Mouse (Mus musculus) forebrain, embryonic 16.5 days (tissue): Measurements from ENCODE around the gene Grin3b. TPM values are rescaled to one million over a fixed set of nuclear protein-coding genes. Genes with fewer than 3 reads are reported as not detected.

Experiments used
- ATAC-seq: fragments of 200-750 bp; cut with Nextera tagmentation; 2 replicates; pipeline ENCODE4 v1.8.0; 2017; ENCODE audit warnings: mild to moderate bottlenecking, moderate library complexity
- H3K27ac ChIP-seq: fragments of 300-500 bp; sonication (generic); 2 replicates; pipeline ENCODE4 v1.5.1; 2014; ENCODE audit warnings: low read length, control low read depth
- H3K27me3 ChIP-seq: fragments of 300-500 bp; sonication (generic); replicated peaks from 2 replicates; pipeline ENCODE4 v1.6.1; 2014; ENCODE audit warnings: low read length; ENCODE audit not compliant: control insufficient read depth, insufficient read depth
- H3K36me3 ChIP-seq: fragments of 300-500 bp; sonication (generic); 2 replicates; pipeline ENCODE4 v1.6.1; 2014; ENCODE audit not compliant: control insufficient read depth, insufficient read depth
- H3K4me1 ChIP-seq: fragments of 300-500 bp; sonication (generic); replicated peaks from 2 replicates; pipeline ENCODE4 v1.6.1; 2014; ENCODE audit warnings: low read length; ENCODE audit not compliant: control insufficient read depth, insufficient read depth
- H3K4me2 ChIP-seq: fragments of 300-500 bp; sonication (generic); 2 replicates; pipeline ENCODE4 v1.6.1; 2014; ENCODE audit warnings: mild to moderate bottlenecking, low read length, control low read depth
- H3K4me3 ChIP-seq: fragments of 300-500 bp; sonication (generic); replicated peaks from 2 replicates; pipeline ENCODE4 v1.5.1; 2014; ENCODE audit warnings: mild to moderate bottlenecking, low read length, control low read depth
- H3K9ac ChIP-seq: fragments of 300-500 bp; sonication (generic); replicated peaks from 2 replicates; pipeline ENCODE4 v1.6.1; 2014; ENCODE audit warnings: low read depth, low read length, control low read depth
- H3K9me3 ChIP-seq: fragments of 300-500 bp; sonication (generic); 2 replicates; pipeline ENCODE4 v1.6.1; 2016; ENCODE audit warnings: low read length; ENCODE audit not compliant: control insufficient read depth
- WGBS: fragments of 180-500 bp; shearing (Covaris S2); extraction: QIAGEN DNeasy Blood & Tissue Kit; methylation state at CpG from one replicate; pipeline ENCODE4 v1.1.7; 2014; 5-methylcytosine and 5-hydroxymethylcytosine counted together
- polyA plus RNA-seq: library from polyadenylated mRNA; unstranded; fragments of >200 nt; fragmentation: Nextera tagmentation; extraction: Ambion mirVana; gene quantifications from 2 replicates; pipeline ENCODE4 v1.2.1, GENCODE M21; 2015

The Grin3b gene
- polyA plus RNA-seq, 1 experiment from 2014 or later: 0.60 TPM

- Histone ChIP-seq H3K4me1 (no peaks in the 10 kb centered on the region), H3K36me3 (no peaks in the 10 kb centered on the region), H3K4me3 (no peak overlapping the region), H3K9ac (no peak overlapping the region), H3K27me3 (peaks cover 16% of the 10 kb centered on the region), H3K9me3 (no peaks in the 10 kb centered on the region), H3K27ac (no peak overlapping the region), H3K4me2 (no peak overlapping the region)
- 93% methylated on average over 8 of the region's 8 CpGs for WGBS
- no peak for ATAC-seq
Observed at GRCm38 (mm10) chr10:80022806-80023205, 52.3 kb downstream of the Grin3b start.

- Histone ChIP-seq H3K4me1 (no peaks in the 10 kb centered on the region), H3K9me3 (no peaks in the 10 kb centered on the region), H3K27me3 (peaks cover 11% of the 10 kb centered on the region), H3K9ac (no peak overlapping the region), H3K36me3 (no peaks in the 10 kb centered on the region), H3K4me3 (no peak overlapping the region), H3K27ac (no peak overlapping the region), H3K4me2 (no peak overlapping the region)
- 81% methylated on average over 5 of the region's 5 CpGs for WGBS
- ATAC-seq: no peak
Observed at GRCm38 (mm10) chr10:80023758-80024157, 53.2 kb downstream of the Grin3b start.

DNA sequence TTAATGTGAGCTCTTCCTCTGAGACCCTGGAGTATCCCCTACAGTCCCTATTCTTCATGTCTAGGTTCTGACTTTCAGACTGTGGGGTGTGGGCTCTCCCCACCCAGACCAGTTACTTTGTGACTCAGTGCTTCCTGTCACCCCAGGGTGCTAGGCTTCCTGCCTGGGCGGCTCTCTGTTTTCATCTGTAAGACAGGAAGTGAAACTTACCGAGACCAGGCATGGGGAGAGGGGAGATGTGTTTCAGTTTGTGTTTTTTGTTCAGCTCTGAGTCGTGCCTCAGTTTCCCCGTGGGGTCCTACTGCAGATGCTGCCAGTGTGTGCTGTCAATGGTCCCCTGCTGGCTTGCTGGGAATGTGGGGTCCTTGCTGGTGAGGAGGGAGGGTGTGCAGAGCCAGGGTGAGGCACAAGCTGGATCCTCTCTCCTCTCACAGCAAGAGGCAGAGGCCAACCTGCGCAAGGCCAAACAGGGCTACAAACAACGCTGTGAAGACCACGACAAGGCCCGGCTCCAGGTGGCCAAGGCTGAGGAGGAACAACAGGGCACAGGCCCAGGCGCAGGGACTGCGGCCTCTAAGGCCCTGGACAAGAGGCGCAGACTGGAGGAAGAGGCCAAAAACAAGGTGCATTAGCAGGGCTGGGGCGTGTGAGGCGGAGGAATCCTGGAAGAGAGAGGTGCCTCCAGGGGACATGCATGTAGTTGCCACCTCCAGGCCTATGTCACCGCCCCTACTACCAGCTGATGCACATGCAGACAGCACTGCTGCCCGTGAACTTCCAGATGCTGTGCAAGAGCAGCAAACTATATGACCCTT lies 53.9 kb downstream of the Grin3b start:
- no peaks in the 10 kb centered on the region for H3K4me1 ChIP-seq
- 83% methylated on average over 15 of the region's 15 CpGs for WGBS
- no peak for ATAC-seq
- no peak overlapping the region for H3K27ac ChIP-seq
- peaks cover 4% of the 10 kb centered on the region for H3K27me3 ChIP-seq
- no peak overlapping the region for H3K9ac ChIP-seq
- H3K4me2 ChIP-seq: no peak overlapping the region
- no peaks in the 10 kb centered on the region for H3K9me3 ChIP-seq
- no peak overlapping the region for H3K4me3 ChIP-seq
- no peaks in the 10 kb centered on the region for H3K36me3 ChIP-seq

DNA sequence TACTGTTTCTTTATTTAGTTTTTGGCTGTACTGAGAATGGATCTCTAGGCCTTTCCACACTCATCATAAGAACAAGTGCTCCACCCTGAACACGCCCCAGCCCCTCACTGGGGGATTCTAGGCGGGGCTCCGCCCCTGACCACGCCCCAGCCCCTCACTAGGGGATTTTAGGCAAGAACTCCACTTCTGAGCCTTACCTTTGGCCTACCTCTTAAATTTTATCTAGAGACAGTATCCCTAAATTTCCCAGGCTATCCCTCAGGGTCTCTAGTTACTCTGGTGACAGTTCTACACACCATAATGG lies 54.5 kb downstream of the Grin3b start:
- Histone ChIP-seq H3K27ac (no peak overlapping the region), H3K27me3 (peaks cover 3% of the 10 kb centered on the region; the same call in 1 of the 2 replicates), H3K4me2 (no peak overlapping the region), H3K4me3 (no peak overlapping the region), H3K4me1 (no peaks in the 10 kb centered on the region), H3K9ac (no peak overlapping the region), H3K36me3 (no peaks in the 10 kb centered on the region), H3K9me3 (no peaks in the 10 kb centered on the region)
- no peak for ATAC-seq
- 60% methylated on average over 4 of the region's 4 CpGs for WGBS

DNA sequence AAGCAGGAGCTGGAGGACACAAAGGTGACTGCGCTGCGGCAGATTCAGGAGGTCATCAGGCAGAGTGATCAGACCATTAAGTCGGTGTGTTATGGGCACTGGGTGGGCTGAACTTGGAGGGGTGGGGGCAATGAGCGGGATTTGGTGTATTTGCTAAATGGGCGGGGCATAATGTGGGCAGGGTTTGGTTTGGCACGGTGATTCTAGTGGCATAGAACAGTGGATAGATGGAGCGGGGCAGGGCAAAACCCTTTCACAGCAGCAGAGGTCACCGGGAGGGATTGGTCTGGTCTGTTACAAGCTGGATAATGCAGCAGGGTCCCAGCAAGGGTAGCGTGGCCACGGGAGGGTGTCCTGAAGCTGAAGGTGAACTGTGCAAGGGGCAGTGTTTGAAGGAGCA lies 54.9 kb downstream of the Grin3b start:
- ATAC-seq: no peak
- 82% methylated on average over 10 of the region's 10 CpGs for WGBS
- peaks cover 3% of the 10 kb centered on the region; the same call in 1 of the 2 replicates for H3K27me3 ChIP-seq

DNA sequence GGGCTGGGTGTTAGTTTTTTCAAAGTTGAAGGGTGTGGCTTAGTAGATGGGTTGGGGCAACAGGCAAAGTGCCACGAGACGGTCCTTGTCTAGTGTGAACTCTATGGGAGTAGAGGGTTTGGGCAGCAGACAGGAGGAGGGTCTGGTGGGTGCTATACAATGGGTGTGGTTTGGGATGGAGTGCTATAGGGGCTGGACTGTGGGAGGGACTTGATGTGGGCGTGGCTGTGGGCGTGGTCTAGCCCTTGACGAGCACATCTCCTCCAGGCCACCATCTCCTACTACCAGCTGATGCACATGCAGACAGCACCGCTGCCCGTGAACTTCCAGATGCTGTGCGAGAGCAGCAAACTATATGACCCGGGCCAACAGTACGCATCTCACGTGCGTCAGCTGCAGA lies 55.4 kb downstream of the Grin3b start:
- Histone ChIP-seq H3K4me1 (no peaks in the 10 kb centered on the region), H3K9me3 (no peaks in the 10 kb centered on the region), H3K4me3 (no peak overlapping the region), H3K27me3 (0 out of 2 replicates have a peak, but pooled peaks cover 3% of the 10 kb centered on the region), H3K36me3 (no peaks in the 10 kb centered on the region), H3K27ac (no peak overlapping the region), H3K4me2 (no peak overlapping the region), H3K9ac (no peak overlapping the region)
- WGBS: 60% methylated on average over 12 of the region's 12 CpGs
- no peak for ATAC-seq

More for the DNA sequence above, 54.9 kb downstream of the Grin3b start:
- H3K9me3 ChIP-seq: no peaks in the 10 kb centered on the region
- no peaks in the 10 kb centered on the region for H3K4me1 ChIP-seq
- no peaks in the 10 kb centered on the region for H3K36me3 ChIP-seq
- H3K9ac ChIP-seq: no peak overlapping the region
- no peak overlapping the region for H3K27ac ChIP-seq
- H3K4me3 ChIP-seq: no peak overlapping the region
- H3K4me2 ChIP-seq: no peak overlapping the region

Other genes with a start within 250 kb of the Grin3b start
- 47.1 and 50.0 TPM in 2 replicates for gene Polrmt, start 224.1 kb upstream of the Grin3b start, polyA plus RNA-seq
- gene Fgf22, start 215.6 kb upstream of the Grin3b start, polyA plus RNA-seq: 0.25 and 0.73 TPM in 2 replicates
- gene Rnf126, start 203.8 kb upstream of the Grin3b start, polyA plus RNA-seq: 85.8 and 87.2 TPM in 2 replicates
- 1.1 and 1.4 TPM in 2 replicates for gene Fstl3, start 193.4 kb upstream of the Grin3b start, polyA plus RNA-seq
- gene Prss57, start 179.8 kb upstream of the Grin3b start, polyA plus RNA-seq: 0.36 and 0.62 TPM in 2 replicates
- 327 and 349 TPM in 2 replicates for gene Palm, start 177.1 kb upstream of the Grin3b start, polyA plus RNA-seq
- 0.48 and 1.2 TPM in 2 replicates for gene Misp, start 149.7 kb upstream of the Grin3b start, polyA plus RNA-seq
- gene Ptbp1, start 116.3 kb upstream of the Grin3b start, polyA plus RNA-seq: 98.3 and 107 TPM in 2 replicates
- 12.4 and 15.3 TPM in 2 replicates for gene Prtn3, start 96.2 kb upstream of the Grin3b start, polyA plus RNA-seq
- gene Plppr3, start 96.1 kb upstream of the Grin3b start, polyA plus RNA-seq: 415 and 495 TPM in 2 replicates
- gene Elane, start 84.5 kb upstream of the Grin3b start, polyA plus RNA-seq: not detected in 2 replicates
- not detected in 2 replicates for gene Cfd, start 79.9 kb upstream of the Grin3b start, polyA plus RNA-seq
- 53.8 and 54.0 TPM in 2 replicates for gene Med16, start 61.8 kb upstream of the Grin3b start, polyA plus RNA-seq
- 17.7 and 36.3 TPM in 2 replicates for gene Gm26602, start 59.9 kb upstream of the Grin3b start, polyA plus RNA-seq
- gene Kiss1r, start 53.7 kb upstream of the Grin3b start, polyA plus RNA-seq: 2.7 and 3.6 TPM in 2 replicates
- 289 and 309 TPM in 2 replicates for gene R3hdm4, start 49.5 kb upstream of the Grin3b start, polyA plus RNA-seq
- 2.4 and 3.5 TPM in 2 replicates for gene Arid3a, start 43.7 kb upstream of the Grin3b start, polyA plus RNA-seq
- 81.8 and 97.7 TPM in 2 replicates for gene Wdr18, start 10.6 kb upstream of the Grin3b start, polyA plus RNA-seq
- gene Tmem259, start 13.6 kb downstream of the Grin3b start, polyA plus RNA-seq: 12.3 and 12.8 TPM in 2 replicates
- 30.5 and 31.3 TPM in 2 replicates for gene Cnn2, start 17.9 kb downstream of the Grin3b start, polyA plus RNA-seq
- 3.9 and 4.7 TPM in 2 replicates for gene Abca7, start 25.8 kb downstream of the Grin3b start, polyA plus RNA-seq
- gene Arhgap45, start 45.9 kb downstream of the Grin3b start, polyA plus RNA-seq: 1.2 and 1.8 TPM in 2 replicates
- gene Polr2e, start 69.1 kb downstream of the Grin3b start, polyA plus RNA-seq: 173 and 178 TPM in 2 replicates
- gene Gpx4, start 76.5 kb downstream of the Grin3b start, polyA plus RNA-seq: 443 and 475 TPM in 2 replicates
- 13.1 and 14.9 TPM in 2 replicates for gene Sbno2, start 134.9 kb downstream of the Grin3b start, polyA plus RNA-seq
- 18.0 and 19.7 TPM in 2 replicates for gene Stk11, start 145.1 kb downstream of the Grin3b start, polyA plus RNA-seq
- 404 and 433 TPM in 2 replicates for gene Atp5d, start 167.9 kb downstream of the Grin3b start, polyA plus RNA-seq
- 33.0 and 44.5 TPM in 2 replicates for gene Cbarp, start 170.1 kb downstream of the Grin3b start, polyA plus RNA-seq
- 26.5 and 30.9 TPM in 2 replicates for gene Midn, start 177.6 kb downstream of the Grin3b start, polyA plus RNA-seq
- 318 and 335 TPM in 2 replicates for gene Cirbp, start 195.3 kb downstream of the Grin3b start, polyA plus RNA-seq
- 8.5 and 10.6 TPM in 2 replicates for gene 1600002K03Rik, start 202.2 kb downstream of the Grin3b start, polyA plus RNA-seq
- gene Efna2, start 208.8 kb downstream of the Grin3b start, polyA plus RNA-seq: 24.8 and 25.4 TPM in 2 replicates